11 mouse cellular contexts compared by ENCODE assay signal in genomic region chr11:35415768-35416401, GRCm38 (mm10).
A peak's percentile ranks its signal among the peaks of the same experiment; 100 is the strongest.
DNase-seq lines count a peak whose midpoint lies in the region; ATAC-seq and TF ChIP-seq lines count a peak whose summit lies in the region.
"Had no signal": no experiment of that assay in that cellular context is flagged by ENCODE, and none has a peak within 500 bp of the region (broad histone marks: within the 10 kb centered on the region; RNA-seq: fewer than 3 reads in every experiment).

No protein-coding gene starts in this region.

- H3K9me3 ChIP-seq in heart, embryonic 10.5 days: no peaks in the 10 kb centered on the region
- H3K9me3 ChIP-seq in heart, embryonic 12.5 days (replicated peaks): no peaks in the 10 kb centered on the region
- H3K9me3 ChIP-seq in embryonic facial prominence, embryonic 13.5 days: no peaks in the 10 kb centered on the region
- no peaks in the 10 kb centered on the region for H3K9me3 ChIP-seq in stomach, postnatal 0 days (ENCODE audit: control insufficient read depth, low read length)

- H3K4me1 ChIP-seq in heart, embryonic 10.5 days: peaks cover 48% of the 10 kb centered on the region
- H3K4me1 ChIP-seq in heart, embryonic 12.5 days (replicated peaks): peaks cover 22% of the 10 kb centered on the region
- H3K4me1 ChIP-seq in embryonic facial prominence, embryonic 13.5 days: peaks cover 54% of the 10 kb centered on the region
- H3K4me1 ChIP-seq in stomach, postnatal 0 days (replicated peaks; ENCODE audit: control insufficient read depth, insufficient read depth): peaks cover 12% of the 10 kb centered on the region; the same call in 1 of the 2 replicates

- no peaks in the 10 kb centered on the region for H3K36me3 ChIP-seq in heart, embryonic 10.5 days
- no peaks in the 10 kb centered on the region for H3K36me3 ChIP-seq in heart, embryonic 12.5 days
- H3K36me3 ChIP-seq in embryonic facial prominence, embryonic 13.5 days: no peaks in the 10 kb centered on the region
- no peaks in the 10 kb centered on the region for H3K36me3 ChIP-seq in stomach, postnatal 0 days (ENCODE audit: control insufficient read depth, insufficient read depth, low read length)

- 64% methylated on average over 9 of the region's 9 CpGs for WGBS in heart, embryonic 10.5 days
- WGBS in heart, embryonic 12.5 days: 55% methylated on average over 9 of the region's 9 CpGs
- WGBS in embryonic facial prominence, embryonic 13.5 days: 35% methylated on average over 9 of the region's 9 CpGs
- WGBS in stomach, postnatal 0 days: 46% methylated on average over 9 of the region's 9 CpGs

- no peak for TF ChIP-seq EP300 in stomach, postnatal 0 days (optimal IDR thresholded peaks at IDR 0.05)

- TF ChIP-seq CTCF in stomach, postnatal 0 days (IDR thresholded peaks at IDR 0.05; ENCODE audit: low read depth): no peak

- no peaks in the 10 kb centered on the region for H3K27me3 ChIP-seq in heart, embryonic 10.5 days (ENCODE audit: insufficient read depth, poor library complexity, severe bottlenecking)
- no peaks in the 10 kb centered on the region for H3K27me3 ChIP-seq in heart, embryonic 12.5 days (replicated peaks)
- H3K27me3 ChIP-seq in embryonic facial prominence, embryonic 13.5 days: no peaks in the 10 kb centered on the region
- H3K27me3 ChIP-seq in stomach, postnatal 0 days (ENCODE audit: control insufficient read depth, insufficient read depth, low read length): no peaks in the 10 kb centered on the region

- no peak overlapping the region for H3K9ac ChIP-seq in heart, embryonic 12.5 days
- H3K9ac ChIP-seq in embryonic facial prominence, embryonic 13.5 days: no peak overlapping the region
- no peak overlapping the region for H3K9ac ChIP-seq in stomach, postnatal 0 days (ENCODE audit: low read length)
- H3K9ac ChIP-seq: liver, embryonic 14.5 days had no signal

- no peak for DNase-seq in heart, embryonic 10.5 days (ENCODE audit: low spot score)
- DNase-seq in right cerebral cortex, adult 18-20 months: peak; percentile 51
- no peak for DNase-seq in right cerebral cortex, postnatal 14 days
- DNase-seq in stomach, postnatal 0 days (ENCODE audit: low spot score): peak; percentile 46
- no peak for DNase-seq in cerebellum, adult 11-12 months
- DNase-seq in cerebellum, adult 9-10 months: no peak
- DNase-seq: thymus, adult 2 months had no signal

- H3K4me2 ChIP-seq in heart, embryonic 12.5 days: no peak overlapping the region
- no peak overlapping the region for H3K4me2 ChIP-seq in embryonic facial prominence, embryonic 13.5 days
- H3K4me2 ChIP-seq in stomach, postnatal 0 days (replicated peaks; ENCODE audit: low read depth): no peak overlapping the region

- H3K27ac ChIP-seq in heart, embryonic 10.5 days: peak overlapping the region; percentile 53; the same call in 1 of the 2 replicates
- H3K27ac ChIP-seq in heart, embryonic 12.5 days (ENCODE audit: poor library complexity, severe bottlenecking): no peak overlapping the region
- H3K27ac ChIP-seq in embryonic facial prominence, embryonic 13.5 days: peak overlapping the region; percentile 77
- H3K27ac ChIP-seq in stomach, postnatal 0 days (replicated peaks): peak overlapping the region; percentile 79
- H3K27ac ChIP-seq: liver, embryonic 14.5 days had no signal

- no peak overlapping the region for H3K4me3 ChIP-seq in heart, embryonic 10.5 days
- no peak overlapping the region for H3K4me3 ChIP-seq in heart, embryonic 12.5 days
- no peak overlapping the region for H3K4me3 ChIP-seq in embryonic facial prominence, embryonic 13.5 days
- no peak overlapping the region for H3K4me3 ChIP-seq in stomach, postnatal 0 days (ENCODE audit: low read depth, low read length)

- no peak for ATAC-seq in heart, embryonic 12.5 days (ENCODE audit: insufficient number of reproducible peaks, low FRiP score)
- ATAC-seq in embryonic facial prominence, embryonic 13.5 days (ENCODE audit: insufficient number of reproducible peaks, insufficient read depth, low FRiP score, low TSS enrichment, low read depth): no peak
- ATAC-seq in stomach, postnatal 0 days (ENCODE audit: low FRiP score, low TSS enrichment): peak; percentile 55; the same call in 1 of the 2 replicates
- ATAC-seq: CD4-positive, CD25-positive, alpha-beta regulatory T cell, adult 4 months had no signal

Comparison
In these comparisons a context has a peak if more than half of its experiments do, and no peak if none do; other contexts are left out.
1. DNase-seq: peak in right cerebral cortex, adult 18-20 months (single experiment) and stomach, postnatal 0 days (single experiment); none in heart, embryonic 10.5 days (single experiment), right cerebral cortex, postnatal 14 days (single experiment), cerebellum, adult 11-12 months (single experiment) and cerebellum, adult 9-10 months (single experiment).